Mouse (Mus musculus) CD8-positive naive resting alpha-beta T cell, adult 2 months (primary cell): ENCODE measurements at regions not wholly inside any gene's neighbourhood (a gene's known extent, or its start where the extent isn't known, plus 50 kb on each side); places are given as distances from the start of the nearest gene placed in this dataset.

Experiments used
- DNase-seq, 2 experiments: peaks; one replicate each; pipeline ENCODE4 v3.0.0; 2022; ENCODE audit warnings: low read depth in 2 of 2, low spot score in 2 of 2

DNA sequence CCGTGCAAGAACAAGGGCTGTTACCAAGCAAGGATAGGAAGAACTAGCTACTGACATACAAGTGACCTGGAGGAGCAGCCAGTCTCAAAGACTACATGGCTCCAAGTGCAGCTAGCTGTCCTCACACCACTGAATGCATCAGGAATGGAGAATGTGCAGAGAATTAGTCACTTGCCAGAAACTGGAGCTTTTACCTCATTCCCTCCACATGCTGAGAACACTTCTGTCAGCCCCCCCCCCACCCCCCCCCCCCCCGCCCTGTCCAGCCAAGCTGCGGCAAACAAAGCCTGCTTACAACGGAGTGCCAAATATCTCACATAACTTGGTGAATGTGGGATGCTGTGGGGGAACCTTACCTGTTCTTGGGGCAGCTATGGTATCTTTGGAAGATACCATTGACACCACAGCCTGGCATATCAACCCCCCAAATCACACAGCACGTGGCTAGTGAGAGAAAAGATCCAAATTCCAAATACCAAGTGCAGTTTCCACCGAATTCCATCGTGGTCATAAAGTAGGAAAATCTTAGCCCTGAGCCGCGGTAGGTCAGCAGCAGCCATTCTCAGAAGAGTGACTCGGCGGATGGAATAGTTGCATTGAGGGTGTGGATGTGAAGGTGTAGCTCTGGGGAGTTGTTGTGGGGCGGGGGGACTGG is 126.3 kb downstream of the Gadd45g start:
- DNase-seq, result no peak

- no peak for DNase-seq
These were observed 127.0 kb downstream of the Gadd45g start for GRCm38 (mm10) chr13:51973461-51973860.

DNA sequence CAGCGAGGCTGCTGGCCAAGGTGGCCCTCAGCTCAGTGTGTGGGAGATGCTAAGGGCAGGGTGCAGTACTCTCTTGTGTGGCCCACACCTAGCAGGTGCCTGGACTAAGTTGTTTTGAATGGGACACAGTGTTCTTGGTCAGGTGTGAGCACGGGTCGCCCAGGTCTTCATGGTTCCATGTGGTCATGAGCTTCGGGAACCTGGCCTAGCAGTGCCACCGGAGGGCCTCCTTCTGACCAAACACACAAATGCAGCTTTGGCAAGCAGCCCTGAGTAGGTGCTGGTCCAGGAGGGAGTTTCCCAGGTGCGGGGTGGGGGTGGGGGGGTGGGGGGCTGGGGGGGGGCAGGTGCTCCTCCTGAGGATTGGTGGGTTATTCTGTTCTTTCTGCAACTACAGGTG is 127.6 kb downstream of the Gadd45g start:
- no peak for DNase-seq

- no peak for DNase-seq
These were observed 128.9 kb downstream of the Gadd45g start for GRCm38 (mm10) chr13:51975330-51975729.

GRCm38 (mm10) chr13:51975801-51976601 is 129.5 kb downstream of the Gadd45g start:
- DNase-seq, result no peak

GRCm38 (mm10) chr13:51976620-51977214 is 130.2 kb downstream of the Gadd45g start:
- DNase-seq, result no peak

GRCm38 (mm10) chr13:51979301-51979977 is 133.0 kb downstream of the Gadd45g start:
- no peak for DNase-seq

DNA sequence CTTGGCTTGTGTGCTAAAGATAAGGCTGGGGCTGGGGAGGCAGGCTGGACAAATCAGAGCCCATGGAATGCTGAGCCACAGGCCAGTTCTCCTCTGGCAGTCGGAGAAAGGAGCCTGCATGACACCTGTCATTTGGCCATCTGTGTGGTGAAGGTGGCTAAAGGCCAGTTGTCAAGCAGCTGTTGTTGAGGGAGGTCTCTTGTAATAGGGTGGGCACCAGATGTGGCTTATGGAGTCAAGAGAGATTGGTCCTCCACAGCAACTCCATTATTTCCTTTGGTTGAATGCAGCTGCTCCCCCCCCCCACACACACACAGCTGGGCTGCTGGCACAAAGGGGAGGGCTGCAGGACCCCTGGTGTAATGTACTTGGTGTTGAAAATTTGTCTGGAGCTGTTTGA is 133.9 kb downstream of the Gadd45g start:
- no peak for DNase-seq

DNA sequence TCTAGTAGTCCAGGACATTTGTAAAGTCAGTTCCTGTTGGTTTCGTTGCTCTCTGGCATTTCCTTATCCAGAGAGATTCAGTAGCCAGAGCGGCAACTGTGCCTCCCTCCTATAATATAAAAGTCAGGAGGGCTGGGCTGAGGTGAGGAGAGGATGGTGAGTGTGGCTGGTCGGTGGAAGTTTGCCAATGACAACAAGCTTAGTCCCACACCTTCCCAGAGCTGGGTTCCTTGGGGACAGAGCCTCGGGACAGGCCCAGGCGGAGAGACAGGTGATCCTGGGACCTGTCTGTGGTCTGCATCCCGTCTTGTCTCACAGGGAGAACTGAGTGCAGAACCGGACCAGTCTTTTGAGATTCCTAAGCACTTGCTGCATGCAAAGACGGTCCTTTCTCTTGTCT is 136.5 kb downstream of the Gadd45g start:
- no peak for DNase-seq

GRCm38 (mm10) chr13:51983575-51983974 is 137.1 kb downstream of the Gadd45g start:
- DNase-seq, result no peak

DNA sequence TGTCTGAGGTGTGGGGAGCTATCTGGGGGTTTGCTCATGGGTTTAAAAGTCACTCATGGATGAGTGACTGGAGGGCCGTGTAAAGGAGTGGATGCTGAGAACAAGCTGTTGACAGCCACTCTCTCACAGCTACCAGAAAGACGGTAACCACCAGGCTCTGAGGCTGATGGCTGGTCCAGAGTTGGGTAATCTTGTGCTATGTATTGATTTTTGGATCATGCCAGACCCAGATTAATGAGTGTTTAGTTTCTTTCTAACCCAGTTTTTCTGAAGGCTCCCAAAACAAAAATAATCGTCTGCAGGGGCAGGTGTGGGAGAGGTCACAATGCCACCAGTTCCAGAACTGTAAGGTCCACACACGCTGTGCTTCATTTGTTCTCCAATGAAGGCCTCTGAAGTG is 144.9 kb downstream of the Gadd45g start:
- DNase-seq, result no peak

- no peak for DNase-seq
These were observed 146.4 kb downstream of the Gadd45g start for GRCm38 (mm10) chr13:51992878-51993277.

- no peak for DNase-seq
These were observed 149.7 kb downstream of the Gadd45g start for GRCm38 (mm10) chr13:51996163-51996562.

- no peak for DNase-seq
These were observed 152.1 kb downstream of the Gadd45g start for GRCm38 (mm10) chr13:51998542-51998941.

DNA sequence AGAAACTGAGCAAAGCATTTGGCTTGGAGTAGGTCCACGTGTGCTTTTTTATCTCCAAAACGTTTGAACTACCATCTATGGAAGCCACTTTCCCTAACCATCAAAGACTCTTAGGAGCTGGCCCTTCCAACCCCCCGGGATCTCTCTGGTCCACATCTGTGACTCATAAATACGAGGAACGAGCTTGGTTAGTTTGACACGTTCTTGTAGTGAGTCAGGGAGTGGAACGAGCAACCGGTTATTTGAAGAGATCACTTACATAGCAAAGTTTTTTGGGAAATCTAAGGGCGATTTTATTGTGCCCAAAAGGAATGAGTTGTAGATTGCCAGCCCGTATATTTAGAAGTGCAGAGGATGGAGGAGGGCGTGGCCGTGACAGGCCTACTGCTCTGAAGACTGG is 155.3 kb downstream of the Gadd45g start:
- no peak for DNase-seq

- no peak for DNase-seq
These were observed 157.6 kb downstream of the Gadd45g start for GRCm38 (mm10) chr13:52003946-52004539.

- no peak for DNase-seq
These were observed 161.3 kb downstream of the Gadd45g start for GRCm38 (mm10) chr13:52007585-52008395.

GRCm38 (mm10) chr13:52009231-52009630 is 162.8 kb downstream of the Gadd45g start:
- DNase-seq, result no peak

GRCm38 (mm10) chr13:52009766-52010165 is 163.3 kb downstream of the Gadd45g start:
- DNase-seq, result no peak

- DNase-seq, result no peak
These were observed 164.5 kb downstream of the Gadd45g start for GRCm38 (mm10) chr13:52011001-52011400.
